Mouse (Mus musculus) retina, embryonic 14.5 days (tissue): ENCODE data around the gene Amz1.

Experiments used
- DNase-seq: peaks from one replicate; pipeline ENCODE4 v3.0.0-alpha.2; 2015; ENCODE audit warnings: low spot score

The Amz1 gene

GRCm38 (mm10) chr5:140801782-140802181, 77.9 kb downstream of the Amz1 start:
- DNase-seq: no peak

GRCm38 (mm10) chr5:140806252-140806651, 82.3 kb downstream of the Amz1 start:
- no peak for DNase-seq

- DNase-seq: no peak
Observed at GRCm38 (mm10) chr5:140806939-140807338, 83.0 kb downstream of the Amz1 start.
